Mouse (Mus musculus) lung, postnatal 36 days (tissue): ENCODE measurements around the gene Sfmbt2.
"Not testable (repeated sequence)": the region's sequence is repeated elsewhere in the genome, so short reads cannot be mapped to it uniquely, and the experiment has no call there.

Experiments
- DNase-seq: peaks from one replicate; pipeline ENCODE4 v3.0.0; 2022; ENCODE audit warnings: mixed read lengths

Gene Sfmbt2

DNA sequence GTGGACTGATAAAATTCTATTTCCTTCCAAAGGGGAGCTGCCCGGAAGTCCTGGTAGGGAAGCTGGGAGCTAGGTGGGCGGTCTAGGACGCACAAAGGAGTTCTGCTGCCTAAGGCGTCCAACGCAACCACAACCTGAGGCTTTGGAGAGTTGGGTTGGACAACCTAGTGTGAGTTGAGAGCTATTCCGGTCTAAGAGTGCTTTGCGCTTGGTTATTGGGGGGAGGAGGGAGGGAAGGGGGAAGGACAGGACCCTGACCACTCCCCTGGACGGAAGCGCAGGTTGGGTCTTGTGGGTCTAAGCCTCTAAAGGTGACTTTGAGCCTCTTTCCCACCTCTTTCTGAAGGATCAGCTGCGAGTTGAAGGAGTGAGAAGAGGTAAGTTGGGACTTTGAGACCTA lies at the start of gene Sfmbt2:
Gene Sfmbt2 (plus strand): TSS at position 335 of the 400 bp plus-strand sequence.
- DNase-seq, result no peak

- DNase-seq, result no peak
Observed at GRCm38 (mm10) chr2:10321093-10321492, 49.2 kb upstream of the Sfmbt2 start.

DNA sequence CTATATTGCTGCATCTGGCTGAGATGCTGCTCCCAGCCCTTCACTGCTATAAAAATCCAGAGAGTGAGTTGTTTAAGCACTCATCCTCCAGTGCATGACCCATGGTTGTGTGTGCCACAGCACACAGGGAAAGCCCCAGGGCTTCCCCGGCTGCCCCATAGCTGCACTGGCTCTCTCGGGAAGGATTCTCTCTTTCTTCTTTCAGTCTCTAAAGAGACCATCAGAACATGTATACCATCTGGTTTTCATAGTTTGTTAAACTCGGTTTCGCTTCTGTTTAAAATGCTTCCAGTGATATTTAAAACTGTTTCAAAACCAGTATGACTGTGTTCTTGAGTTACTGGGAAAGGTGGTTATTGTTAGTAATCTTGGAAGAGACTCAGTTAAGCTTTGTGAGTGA lies 47.1 kb upstream of the Sfmbt2 start:
- DNase-seq, result no peak

- no peak for DNase-seq
Observed at GRCm38 (mm10) chr2:10324980-10325379, 45.3 kb upstream of the Sfmbt2 start.

GRCm38 (mm10) chr2:10330216-10330615 lies 40.1 kb upstream of the Sfmbt2 start:
- no peak for DNase-seq

GRCm38 (mm10) chr2:10334299-10334698 lies 36.0 kb upstream of the Sfmbt2 start:
- DNase-seq, result no peak

DNA sequence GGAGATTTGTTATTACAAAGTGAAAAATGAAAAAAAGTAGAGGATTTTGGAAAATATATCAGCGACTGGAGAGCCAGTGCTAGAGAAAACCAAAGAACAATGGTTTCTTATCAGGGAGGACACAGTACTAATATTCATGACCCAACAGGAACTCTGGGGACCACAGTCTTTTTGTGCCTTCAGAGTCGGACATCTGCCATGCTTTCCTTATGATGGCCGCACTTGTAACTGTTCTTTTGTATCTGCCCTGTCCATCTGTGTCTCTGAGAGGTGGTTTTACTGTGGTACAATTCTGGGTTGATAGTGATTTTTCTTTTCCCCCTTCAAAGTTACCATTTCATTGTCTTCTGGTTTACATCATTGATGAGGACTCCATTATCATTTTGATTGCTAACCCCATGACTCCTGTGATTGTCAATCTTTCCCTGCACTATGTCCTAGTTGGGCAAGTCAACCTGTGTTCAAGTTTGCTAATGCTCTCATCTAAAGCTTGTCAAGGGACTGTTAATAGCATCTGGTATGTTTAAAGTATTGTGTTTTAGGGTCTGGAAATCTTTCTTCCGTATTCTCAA lies 35.2 kb upstream of the Sfmbt2 start:
- DNase-seq, result no peak

DNA sequence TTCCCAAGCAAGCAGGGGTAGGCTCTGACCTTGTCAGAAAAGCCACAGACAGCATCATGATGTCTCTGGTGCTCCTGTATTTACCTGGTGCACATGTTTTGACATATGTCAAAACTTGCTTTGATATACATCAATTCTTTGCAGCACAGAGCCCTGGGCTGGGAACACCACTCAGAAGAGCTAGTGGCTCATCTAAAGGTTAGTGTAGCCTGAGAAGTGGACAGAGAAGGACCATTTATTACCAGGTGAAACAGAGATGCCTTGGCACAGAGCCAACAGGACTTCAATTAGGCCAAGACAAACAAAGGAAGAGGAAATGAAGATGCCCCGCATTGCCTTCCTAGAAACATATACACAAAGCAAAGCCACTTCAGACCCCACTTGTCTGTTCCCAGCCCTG lies 30.3 kb upstream of the Sfmbt2 start:
- no peak for DNase-seq

- DNase-seq, result no peak
Observed at GRCm38 (mm10) chr2:10343523-10343922, 26.8 kb upstream of the Sfmbt2 start.

DNA sequence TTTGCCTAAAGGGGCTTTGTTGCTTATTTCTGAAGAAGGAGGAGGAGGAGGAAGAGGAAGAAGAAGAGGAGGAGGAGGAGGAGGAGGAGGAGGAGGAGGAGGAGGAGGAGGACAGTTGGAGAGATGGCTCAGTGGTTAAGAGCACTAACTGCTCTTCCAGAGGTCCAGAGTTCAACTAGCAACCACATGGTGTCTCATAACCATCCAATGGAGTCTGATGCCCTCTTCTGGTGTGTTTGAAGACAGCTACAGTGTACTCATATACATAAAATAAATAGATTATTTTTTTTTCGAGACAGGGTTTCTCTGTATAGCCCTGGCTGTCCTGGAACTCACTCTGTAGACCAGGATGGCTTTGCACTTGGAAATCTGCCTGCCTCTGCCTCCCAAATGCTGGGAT lies 26.2 kb upstream of the Sfmbt2 start:
- DNase-seq, result not testable (repeated sequence)

DNA sequence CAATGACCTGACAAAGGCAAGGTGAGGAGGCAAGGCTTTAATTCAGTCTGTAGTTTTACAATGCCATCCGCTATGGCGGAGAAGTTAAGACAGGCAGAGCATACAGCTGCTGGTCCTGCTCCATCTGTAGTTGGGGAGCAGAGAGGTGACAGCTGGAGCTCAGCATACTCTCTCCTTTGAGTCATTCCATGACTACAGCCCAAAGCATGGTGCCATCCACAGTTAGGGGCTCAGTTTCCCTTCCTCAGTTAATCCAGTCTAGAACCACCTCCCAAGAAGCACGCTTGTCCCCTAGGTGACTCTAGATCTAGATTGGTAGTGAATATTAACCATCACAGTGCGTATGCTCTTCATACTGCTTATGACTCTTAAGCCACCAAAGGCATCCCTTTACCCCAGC lies 23.1 kb upstream of the Sfmbt2 start:
- DNase-seq, result no peak

DNA sequence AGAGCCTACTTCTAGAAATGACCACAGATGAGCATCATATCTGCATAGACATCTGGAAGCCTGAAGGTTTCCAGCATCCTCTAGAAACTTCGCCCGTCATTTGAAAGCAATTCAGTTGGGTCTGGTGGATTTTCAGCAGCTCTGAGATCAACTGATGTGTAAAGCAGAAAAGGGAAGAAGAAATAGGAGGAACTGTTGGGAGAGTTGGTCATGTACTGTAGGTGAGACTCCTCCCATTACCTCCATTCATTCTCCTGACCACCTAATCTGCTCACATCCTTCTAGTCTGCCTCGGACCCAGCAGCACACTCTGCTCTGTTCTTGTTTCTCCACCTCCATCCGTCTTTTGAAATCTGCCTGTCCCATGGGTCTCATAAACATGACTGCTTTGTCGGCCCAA lies 22.3 kb upstream of the Sfmbt2 start:
- no peak for DNase-seq

- no peak for DNase-seq
Observed at GRCm38 (mm10) chr2:10350266-10350810, 20.0 kb upstream of the Sfmbt2 start.

- DNase-seq, result no peak
Observed at GRCm38 (mm10) chr2:10351125-10351524, 19.2 kb upstream of the Sfmbt2 start.

DNA sequence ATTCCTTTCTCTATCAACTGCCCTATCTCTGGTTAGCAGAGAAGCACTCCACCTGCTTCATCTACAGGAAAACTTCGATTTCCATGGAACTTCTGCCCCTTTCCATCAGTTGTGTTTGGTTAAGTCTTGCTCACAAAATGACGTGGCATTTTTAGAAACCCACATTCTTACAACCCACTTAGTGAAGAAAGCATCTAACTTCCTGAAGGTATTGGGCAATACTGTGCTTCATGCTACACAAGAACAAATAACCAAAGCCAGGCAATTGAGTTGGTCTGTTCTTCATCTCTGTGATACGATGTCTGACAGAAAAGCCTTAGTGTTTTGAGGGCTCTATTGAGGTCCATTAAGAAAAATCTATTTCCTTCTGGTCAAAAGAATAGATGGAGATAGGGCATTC lies 17.4 kb upstream of the Sfmbt2 start:
- DNase-seq, result no peak

DNA sequence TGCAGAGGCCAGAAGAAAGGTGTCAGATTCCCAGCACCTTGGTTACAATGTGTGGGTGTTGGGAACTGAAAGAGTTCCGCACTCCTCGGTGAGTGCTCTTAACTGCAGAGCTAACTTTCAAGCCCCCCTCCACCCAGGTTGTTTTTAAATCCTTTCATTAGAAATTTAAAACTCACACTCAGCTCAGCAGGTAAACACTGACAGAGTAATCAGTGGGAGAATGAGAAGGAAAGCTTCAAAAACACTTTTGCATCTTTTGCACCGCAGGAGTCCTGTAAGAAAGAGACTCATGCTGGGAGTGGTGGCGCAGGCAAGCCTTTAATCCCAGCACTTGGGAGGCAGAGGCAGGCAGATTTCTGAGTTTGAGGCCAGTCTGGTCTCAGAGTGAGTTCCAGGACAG lies 16.4 kb upstream of the Sfmbt2 start:
- DNase-seq, result no peak

GRCm38 (mm10) chr2:10359861-10360260 lies 10.4 kb upstream of the Sfmbt2 start:
- no peak for DNase-seq

DNA sequence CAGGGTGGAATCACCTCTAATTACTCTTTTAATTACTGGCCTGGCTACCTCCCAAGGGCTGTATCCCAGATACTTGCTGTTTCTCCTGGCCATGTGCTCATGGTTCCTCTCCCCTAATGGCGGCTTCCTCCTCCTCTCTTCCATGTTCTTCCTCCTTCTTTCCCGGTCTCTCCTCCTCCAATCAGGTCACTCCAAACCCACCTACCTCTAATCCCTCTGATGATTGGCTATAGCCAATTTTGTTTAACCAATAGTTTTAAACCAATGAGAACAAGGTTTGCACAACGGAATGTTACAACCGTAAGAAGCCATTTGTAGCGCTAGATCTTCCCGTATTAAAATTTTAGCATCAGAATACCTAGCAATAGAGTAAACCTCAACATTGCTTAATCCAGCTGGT lies 5.2 kb upstream of the Sfmbt2 start:
- DNase-seq, result no peak

DNA sequence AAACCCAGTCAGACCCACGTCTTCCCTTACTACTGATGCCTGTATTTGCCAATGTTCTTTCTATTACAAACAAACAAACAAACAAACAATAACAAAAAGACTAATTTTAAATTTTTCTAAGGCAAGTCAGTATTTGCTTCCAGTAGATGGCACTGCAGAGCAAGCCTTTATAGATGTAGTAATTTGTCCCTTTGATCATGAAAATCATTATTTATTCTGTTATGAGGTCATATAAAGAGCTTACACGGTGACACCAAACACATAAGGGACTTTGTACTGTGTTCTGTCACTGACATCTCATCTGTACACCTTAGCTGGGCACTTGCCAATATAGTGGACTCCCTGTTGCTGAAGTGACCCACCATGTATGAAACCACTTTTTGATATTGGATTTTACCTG lies 4.0 kb upstream of the Sfmbt2 start:
- DNase-seq, result peak; percentile 23

- DNase-seq, result no peak
Observed at GRCm38 (mm10) chr2:10369676-10370075, 634 bp upstream of the Sfmbt2 start.

GRCm38 (mm10) chr2:10370687-10371458 lies 563 bp downstream of the Sfmbt2 start:
- no peak for DNase-seq

DNA sequence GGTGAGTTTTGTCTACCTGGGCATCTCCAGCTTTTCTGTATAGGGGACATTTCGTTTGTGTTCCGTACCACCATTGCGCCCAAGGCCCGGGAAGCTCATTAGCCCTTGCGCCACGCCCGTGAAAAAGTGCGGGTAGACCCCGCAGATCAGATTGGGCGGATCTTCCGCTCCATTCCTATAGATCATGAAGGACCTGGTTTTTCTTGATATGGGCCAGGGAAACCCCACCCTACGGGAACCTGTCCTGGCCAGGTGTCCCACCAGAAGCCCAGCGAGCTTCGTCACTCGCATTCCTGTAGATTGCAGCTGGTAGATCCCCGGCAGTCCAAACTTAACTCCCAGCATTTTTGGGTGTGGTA lies 1.1 kb downstream of the Sfmbt2 start:
- DNase-seq, result no peak

GRCm38 (mm10) chr2:10371899-10372298 lies 1.6 kb downstream of the Sfmbt2 start:
- DNase-seq, result no peak

- DNase-seq, result peak; percentile 55
Observed at GRCm38 (mm10) chr2:10372321-10372723, 2.0 kb downstream of the Sfmbt2 start.
